Mouse (Mus musculus) thymus, postnatal 4 days (tissue): ENCODE data around the gene Rmi1.
"Not testable (repeated sequence)": the region's sequence is repeated elsewhere in the genome, so short reads cannot be mapped to it uniquely, and the experiment has no call there.

Experiments
- DNase-seq: peaks from one replicate; pipeline ENCODE4 v3.0.0; 2021

Gene Rmi1

DNA sequence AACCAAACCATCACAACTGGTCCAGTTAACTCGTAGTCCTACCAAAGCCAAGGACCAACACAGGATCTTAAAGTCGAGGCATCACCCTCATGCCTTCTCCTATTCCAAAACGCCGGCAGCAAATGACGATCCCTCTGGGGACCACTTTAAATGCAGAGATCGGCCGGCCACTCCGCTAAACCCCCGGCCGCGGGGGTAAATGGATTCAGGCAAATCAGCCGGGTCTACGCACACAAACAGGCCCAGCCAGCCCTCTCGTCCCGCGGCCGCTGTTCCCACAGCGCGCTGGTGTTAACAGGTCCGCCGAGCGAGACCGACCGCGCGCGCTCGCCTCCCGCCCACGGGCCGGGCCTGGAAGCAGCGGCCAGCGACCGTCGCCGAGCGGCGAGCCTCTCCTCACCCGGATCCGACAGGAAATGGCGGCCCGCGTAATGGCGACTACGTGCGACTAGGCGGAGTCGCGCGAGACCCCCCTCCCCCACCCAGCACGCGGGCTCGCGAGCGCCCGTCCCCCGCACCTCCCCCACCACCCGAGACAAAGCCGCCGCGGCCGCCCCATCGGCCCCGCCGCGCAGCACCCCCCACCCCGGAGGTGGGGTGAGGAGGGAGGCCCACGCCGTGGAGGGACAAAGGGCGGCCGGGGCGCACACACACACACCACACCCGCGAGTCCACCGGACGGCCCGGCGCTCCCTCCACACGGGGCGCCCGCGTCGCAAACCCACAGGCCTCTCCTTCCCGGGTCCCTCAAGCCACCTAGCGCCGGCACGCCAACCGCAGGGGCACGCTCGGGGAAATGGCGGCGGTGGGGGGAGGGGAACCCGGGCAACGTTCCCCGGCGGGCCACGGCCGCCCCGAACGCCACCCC is 679 bp upstream of the Rmi1 start:
- peak; percentile 86 for DNase-seq

- peak; percentile 91 for DNase-seq
Measured at GRCm38 (mm10) chr13:58402744-58403110, 679 bp downstream of the Rmi1 start.

DNA sequence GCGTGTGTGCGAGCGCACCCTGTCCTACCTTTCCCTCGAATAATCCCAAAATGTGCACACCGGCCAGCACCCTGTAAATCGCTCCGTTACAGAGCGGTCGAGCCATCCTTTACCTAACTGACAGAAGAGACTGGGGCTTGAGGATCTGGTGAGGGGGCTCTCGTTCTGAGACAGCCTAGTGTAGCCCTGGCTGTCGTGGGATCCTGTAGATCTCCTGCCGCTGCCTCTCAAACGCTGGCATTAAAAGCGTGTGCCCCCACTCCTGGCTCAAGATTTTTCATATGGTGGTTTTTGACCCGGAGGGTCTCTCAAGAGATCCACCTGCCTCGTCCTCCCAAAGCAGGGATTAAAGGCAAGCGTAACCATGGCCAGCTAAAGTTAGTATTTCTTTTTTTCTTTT is 1.2 kb downstream of the Rmi1 start, which contains the start of gene Hnrnpk:
TSS of gene Hnrnpk (minus strand) at position 101 of the 400 bp plus-strand sequence.
- DNase-seq = not testable (repeated sequence)

DNA sequence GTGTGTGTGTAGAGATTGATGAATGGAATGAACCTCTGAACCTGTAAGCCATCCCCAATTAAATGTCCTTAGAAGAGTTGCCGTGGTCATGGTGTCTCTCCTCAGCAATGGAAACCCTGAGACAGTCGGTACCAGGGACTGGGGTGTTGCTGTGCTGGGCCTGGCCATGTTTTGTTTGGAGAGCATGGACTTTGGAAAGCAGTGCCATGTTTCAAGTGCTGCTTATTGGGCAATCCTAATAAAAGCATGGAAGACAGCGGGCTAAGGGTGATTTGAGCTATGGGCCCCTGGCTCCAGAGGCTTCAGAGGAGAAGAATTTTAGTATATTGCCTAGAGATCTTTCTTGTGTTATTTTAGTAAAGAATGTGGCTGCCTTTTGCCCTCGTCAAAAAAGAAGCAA is 9.0 kb downstream of the Rmi1 start:
- DNase-seq = no peak

DNA sequence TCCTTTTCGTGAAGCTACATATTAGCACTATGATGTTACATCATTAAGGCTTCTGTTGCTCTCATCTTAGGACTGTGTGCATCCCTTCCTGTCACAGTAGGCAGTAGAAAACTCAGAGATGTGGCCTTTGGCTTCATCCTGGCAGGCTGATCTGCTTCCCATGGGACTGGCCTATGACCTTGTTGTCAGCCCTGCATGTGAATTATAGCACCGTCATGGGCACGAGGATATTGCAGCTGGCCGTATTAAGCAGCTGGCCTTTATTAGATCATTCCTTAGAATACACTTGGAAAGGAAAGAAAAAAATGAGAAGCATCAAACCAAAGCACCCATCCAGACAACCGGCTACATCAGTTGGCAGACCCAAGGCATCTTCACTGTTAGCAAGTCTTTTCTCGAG is 13.3 kb downstream of the Rmi1 start:
- DNase-seq = no peak

- no peak for DNase-seq
Measured at GRCm38 (mm10) chr13:58415838-58416237, 13.8 kb downstream of the Rmi1 start.

DNA sequence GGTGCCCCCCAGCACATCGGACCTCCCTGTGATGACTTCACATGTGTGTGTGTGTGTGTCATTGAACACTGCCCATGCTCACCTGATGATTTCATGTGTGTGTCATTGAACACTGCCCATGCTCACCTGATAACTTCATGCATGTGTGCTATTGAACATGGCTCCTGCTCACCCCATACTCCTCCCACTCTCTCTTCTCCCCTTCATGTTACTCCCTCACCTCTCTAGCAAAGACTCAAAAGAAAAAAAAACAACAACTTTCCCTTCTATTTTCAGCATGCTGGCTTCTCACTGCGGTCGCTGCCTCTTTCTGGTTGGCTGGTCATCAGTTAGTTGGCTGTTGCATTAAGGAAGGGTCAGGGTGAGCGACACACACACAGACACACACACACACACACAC is 16.6 kb downstream of the Rmi1 start:
- DNase-seq = no peak

GRCm38 (mm10) chr13:58419266-58419665 is 17.2 kb downstream of the Rmi1 start:
- no peak for DNase-seq

- no peak for DNase-seq
Measured at GRCm38 (mm10) chr13:58421026-58421425, 19.0 kb downstream of the Rmi1 start.

- no peak for DNase-seq
Measured at GRCm38 (mm10) chr13:58422242-58422641, 20.2 kb downstream of the Rmi1 start.

GRCm38 (mm10) chr13:58423061-58423660 is 21.1 kb downstream of the Rmi1 start:
- no peak for DNase-seq

- no peak for DNase-seq
Measured at GRCm38 (mm10) chr13:58439716-58440115, 37.7 kb downstream of the Rmi1 start.

DNA sequence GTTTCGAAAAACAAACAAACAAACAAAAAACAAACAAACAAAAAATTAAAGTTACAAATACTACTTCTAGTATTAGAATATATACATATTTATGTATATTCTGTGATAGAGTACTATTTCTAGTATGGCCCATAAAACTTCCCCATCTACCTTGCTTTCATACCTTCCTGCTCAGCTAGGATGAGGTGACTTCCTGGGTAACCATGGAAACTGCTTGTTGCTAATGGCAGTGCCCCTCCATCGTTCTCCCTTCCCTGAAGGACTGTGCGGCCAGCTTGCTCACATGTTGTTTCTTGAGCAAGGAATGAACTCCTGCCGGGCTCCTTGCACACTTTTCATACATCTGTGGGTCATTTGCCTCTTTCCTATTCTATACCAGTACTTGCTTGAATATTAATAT is 41.3 kb downstream of the Rmi1 start:
- DNase-seq = no peak

GRCm38 (mm10) chr13:58443787-58444186 is 41.7 kb downstream of the Rmi1 start:
- no peak for DNase-seq

GRCm38 (mm10) chr13:58446541-58446940 is 44.5 kb downstream of the Rmi1 start:
- DNase-seq = no peak

- DNase-seq = no peak
Measured at GRCm38 (mm10) chr13:58450459-58451182, 48.6 kb downstream of the Rmi1 start.

GRCm38 (mm10) chr13:58452246-58452645 is 50.2 kb downstream of the Rmi1 start:
- no peak for DNase-seq

GRCm38 (mm10) chr13:58452651-58453413 is 50.8 kb downstream of the Rmi1 start:
- DNase-seq = peak; percentile 14

DNA sequence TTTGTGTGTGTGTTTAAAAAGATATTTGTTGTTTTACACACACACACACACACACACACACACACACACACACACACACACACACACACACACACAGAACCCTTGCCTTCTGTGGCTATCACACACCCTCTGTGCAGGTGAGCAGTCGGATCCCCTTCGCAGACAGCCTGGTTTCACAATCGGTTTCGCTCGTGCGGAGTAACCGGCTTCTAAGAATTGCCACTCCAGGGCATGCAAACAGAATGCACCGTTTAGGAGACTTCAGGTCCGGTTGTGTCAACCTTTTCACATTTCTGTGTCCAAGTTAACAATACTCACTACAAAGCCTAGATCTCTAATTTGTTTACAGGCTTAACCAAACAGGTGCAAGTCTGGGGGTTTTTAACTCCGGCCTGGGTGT is 51.5 kb downstream of the Rmi1 start:
- peak; percentile 16 for DNase-seq

GRCm38 (mm10) chr13:58456547-58456946 is 54.5 kb downstream of the Rmi1 start:
- no peak for DNase-seq

GRCm38 (mm10) chr13:58458811-58459210 is 56.8 kb downstream of the Rmi1 start:
- DNase-seq = not testable (repeated sequence)
